Mouse (Mus musculus) cerebellum, adult 2 months (tissue): ENCODE data around the gene Mrpl51. TPM values are rescaled to one million over a fixed set of nuclear protein-coding genes. Genes with fewer than 3 reads are reported as not detected.

ENCODE experiments used
- DNase-seq, 2 experiments: peaks; one replicate each; pipeline ENCODE4 v3.0.0; 2021
- H3K27ac ChIP-seq: fragments of 200-500 bp; 2 replicates; pipeline ENCODE4 v1.5.1; 2012; ENCODE audit warnings: low read length, control low read depth, inconsistent platforms; ENCODE audit not compliant: insufficient read depth
- H3K27me3 ChIP-seq: fragments of 200-500 bp; 2 replicates; pipeline ENCODE4 v1.6.1; 2012; ENCODE audit warnings: inconsistent platforms, mild to moderate bottlenecking, low read length, moderate library complexity; ENCODE audit not compliant: control insufficient read depth, insufficient read depth
- H3K4me1 ChIP-seq: fragments of 200-500 bp; 2 replicates; pipeline ENCODE4 v1.6.1; 2011; ENCODE audit warnings: low read length; ENCODE audit not compliant: control insufficient read depth, insufficient read depth
- H3K4me3 ChIP-seq: fragments of 200-500 bp; replicated peaks from 2 replicates; pipeline ENCODE3; 2011; ENCODE audit warnings: mild to moderate bottlenecking, low read depth, low read length, control low read depth; ENCODE audit not compliant: insufficient read depth
- CTCF ChIP-seq: fragments of 200-500 bp; IDR thresholded peaks from 2 replicates; pipeline ENCODE4 v1.5.1; 2011; ENCODE audit warnings: low read depth, mild to moderate bottlenecking, control low read depth, low read length, moderate library complexity, borderline replicate concordance; ENCODE audit not compliant: insufficient read depth
- POLR2A ChIP-seq: fragments of 200-500 bp; IDR thresholded peaks from 2 replicates; pipeline ENCODE4 v1.6.1; 2011; ENCODE audit warnings: low read length, control low read depth, borderline replicate concordance; ENCODE audit not compliant: insufficient read depth
- WGBS: fragments of 180-500 bp; shearing (Covaris S2); methylation state at CpG from one replicate; pipeline ENCODE4 v1.1.7; 2018; 5-methylcytosine and 5-hydroxymethylcytosine counted together
- polyA plus RNA-seq: library from polyadenylated mRNA; depleted of rRNA; stranded (reverse); fragments of >200 nt; gene quantifications from 2 replicates; pipeline ENCODE4 v1.2.3, GENCODE M21; 2012

The Mrpl51 gene
- polyA plus RNA-seq, 1 experiment, result 70.4 TPM

- H3K27me3 ChIP-seq, result no peaks in the 10 kb centered on the region
- TF ChIP-seq POLR2A (no peak), CTCF (no peak)
- peaks cover 3% of the 10 kb centered on the region; the same call in 1 of the 2 replicates for H3K4me1 ChIP-seq
- no peak for DNase-seq
- peak overlapping the region; percentile 89 for H3K4me3 ChIP-seq
- H3K27ac ChIP-seq, result peak overlapping the region; percentile 48; the same call in 1 of the 2 replicates
Measured at GRCm38 (mm10) chr6:125190816-125191215, 785 bp upstream of the Mrpl51 start.

GRCm38 (mm10) chr6:125192016-125192714 is 564 bp downstream of the Mrpl51 start:
- Histone ChIP-seq H3K4me3 (peak overlapping the region; percentile 93), H3K27me3 (no peaks in the 10 kb centered on the region), H3K4me1 (peaks cover 3% of the 10 kb centered on the region; the same call in 1 of the 2 replicates), H3K27ac (peak overlapping the region; percentile 92)
- TF ChIP-seq CTCF, result no peak
- no peak for TF ChIP-seq POLR2A
- peak; percentile 94 to 95 for DNase-seq
- under 1% methylated on average over 34 of the region's 34 CpGs for WGBS

GRCm38 (mm10) chr6:125192841-125193240 is 1.2 kb downstream of the Mrpl51 start:
- peak overlapping the region; percentile 92; the same call in 1 of the 2 replicates for H3K27ac ChIP-seq
- H3K27me3 ChIP-seq, result no peaks in the 10 kb centered on the region
- H3K4me1 ChIP-seq, result peaks cover 3% of the 10 kb centered on the region; the same call in 1 of the 2 replicates
- H3K4me3 ChIP-seq, result peak overlapping the region; percentile 93
- no peak for TF ChIP-seq POLR2A
- no peak for DNase-seq
- WGBS, result 35% methylated on average over 5 of the region's 5 CpGs

GRCm38 (mm10) chr6:125193390-125193789 is 1.8 kb downstream of the Mrpl51 start:
- Histone ChIP-seq H3K4me3 (no peak overlapping the region), H3K27ac (no peak overlapping the region), H3K27me3 (no peaks in the 10 kb centered on the region), H3K4me1 (peaks cover 3% of the 10 kb centered on the region; the same call in 1 of the 2 replicates)
- TF ChIP-seq POLR2A (no peak), CTCF (no peak)
- 77% methylated on average over 7 of the region's 7 CpGs for WGBS
- no peak for DNase-seq

- H3K4me3 ChIP-seq, result no peak overlapping the region
- peaks cover 3% of the 10 kb centered on the region; the same call in 1 of the 2 replicates for H3K4me1 ChIP-seq
- TF ChIP-seq CTCF, result no peak
- no peak for TF ChIP-seq POLR2A
- no peaks in the 10 kb centered on the region for H3K27me3 ChIP-seq
- DNase-seq, result no peak
- 17% methylated on average over 1 of the region's 1 CpGs for WGBS
- 0 out of 2 replicates have a peak overlapping the region, but pooled peaks have one; percentile 11 for H3K27ac ChIP-seq
Measured at GRCm38 (mm10) chr6:125195541-125196075, 4.0 kb downstream of the Mrpl51 start.

- H3K4me3 ChIP-seq, result no peak overlapping the region
- no peak overlapping the region for H3K27ac ChIP-seq
- 56% methylated on average over 3 of the region's 3 CpGs for WGBS
- no peaks in the 10 kb centered on the region for H3K27me3 ChIP-seq
- TF ChIP-seq POLR2A, result no peak
- TF ChIP-seq CTCF, result no peak
- DNase-seq, result no peak
- H3K4me1 ChIP-seq, result peaks cover 3% of the 10 kb centered on the region; the same call in 1 of the 2 replicates
Measured at GRCm38 (mm10) chr6:125196301-125196700, 4.7 kb downstream of the Mrpl51 start.

GRCm38 (mm10) chr6:125197166-125197565 is 5.6 kb downstream of the Mrpl51 start:
- TF ChIP-seq CTCF (no peak), POLR2A (no peak)
- DNase-seq, result no peak
- H3K4me3 ChIP-seq, result no peak overlapping the region
- H3K4me1 ChIP-seq, result peaks cover 3% of the 10 kb centered on the region; the same call in 1 of the 2 replicates
- H3K27ac ChIP-seq, result no peak overlapping the region
- 85% methylated on average over 5 of the region's 5 CpGs for WGBS
- no peaks in the 10 kb centered on the region for H3K27me3 ChIP-seq

GRCm38 (mm10) chr6:125210436-125210835 is 18.8 kb downstream of the Mrpl51 start:
- Histone ChIP-seq H3K27ac (no peak overlapping the region), H3K4me3 (no peak overlapping the region), H3K27me3 (no peaks in the 10 kb centered on the region), H3K4me1 (no peaks in the 10 kb centered on the region)
- 95% methylated on average over 1 of the region's 1 CpGs for WGBS
- DNase-seq, result no peak
- no peak for TF ChIP-seq POLR2A
- TF ChIP-seq CTCF, result no peak
